Mouse (Mus musculus) embryonic facial prominence, embryonic 11.5 days (tissue): ENCODE results near the gene M1ap. TPM values are rescaled to one million over a fixed set of nuclear protein-coding genes. Genes with fewer than 3 reads are reported as not detected.

ENCODE experiments used
- ATAC-seq: fragments of 200-750 bp; cut with Nextera tagmentation; replicated peaks from 2 replicates; pipeline ENCODE4 v1.8.0; 2017; ENCODE audit warnings: low read depth; ENCODE audit not compliant: insufficient number of reproducible peaks, low FRiP score, low TSS enrichment
- DNase-seq: peaks from one replicate; pipeline ENCODE4 v3.0.0-alpha.2; 2015; ENCODE audit warnings: low spot score
- H3K27ac ChIP-seq: fragments of 300-500 bp; sonication (generic); replicated peaks from 2 replicates; pipeline ENCODE4 v1.5.1; 2014; ENCODE audit warnings: mild to moderate bottlenecking, low read depth, low read length, control low read depth
- H3K27me3 ChIP-seq: fragments of 300-500 bp; sonication (generic); 2 replicates; pipeline ENCODE4 v1.6.1; 2014; ENCODE audit warnings: mild to moderate bottlenecking, low read length, moderate library complexity, mixed read lengths; ENCODE audit not compliant: control insufficient read depth, insufficient read depth
- H3K36me3 ChIP-seq: fragments of 300-500 bp; sonication (generic); replicated peaks from 2 replicates; pipeline ENCODE4 v1.6.1; 2014; ENCODE audit warnings: low read depth, mild to moderate bottlenecking, low read length, moderate library complexity, mixed read lengths; ENCODE audit not compliant: control insufficient read depth, insufficient read depth
- H3K4me1 ChIP-seq: fragments of 300-500 bp; sonication (generic); 2 replicates; pipeline ENCODE4 v1.6.1; 2014; ENCODE audit warnings: low read length, mixed read lengths; ENCODE audit not compliant: control insufficient read depth, insufficient read depth
- H3K4me2 ChIP-seq: fragments of 300-500 bp; sonication (generic); 2 replicates; pipeline ENCODE4 v1.6.1; 2014; ENCODE audit warnings: low read depth, mild to moderate bottlenecking, control low read depth, low read length, moderate library complexity
- H3K4me3 ChIP-seq: fragments of 300-500 bp; sonication (generic); 2 replicates; pipeline ENCODE4 v1.5.1; 2014; ENCODE audit warnings: low read depth, low read length, control low read depth
- H3K9ac ChIP-seq: fragments of 300-500 bp; sonication (generic); replicated peaks from 2 replicates; pipeline ENCODE4 v1.6.1; 2014; ENCODE audit warnings: mild to moderate bottlenecking, control low read depth, low read length
- H3K9me3 ChIP-seq: fragments of 300-500 bp; sonication (generic); replicated peaks from 2 replicates; pipeline ENCODE4 v1.6.1; 2016; ENCODE audit warnings: mild to moderate bottlenecking, low read length, inconsistent platforms, mixed read lengths; ENCODE audit not compliant: control insufficient read depth
- WGBS: fragments of 180-500 bp; shearing (Covaris S2); extraction: QIAGEN DNeasy Blood & Tissue Kit; methylation state at CpG from one replicate; pipeline ENCODE4 v1.1.7; 2014; 5-methylcytosine and 5-hydroxymethylcytosine counted together
- polyA plus RNA-seq: library from polyadenylated mRNA; unstranded; fragments of >200 nt; fragmentation: Nextera tagmentation; extraction: Ambion mirVana; gene quantifications from 2 replicates; pipeline ENCODE4 v1.2.1, GENCODE M21; 2014

The M1ap gene
- polyA plus RNA-seq, result 0.21 and 0.50 TPM in 2 replicates

DNA sequence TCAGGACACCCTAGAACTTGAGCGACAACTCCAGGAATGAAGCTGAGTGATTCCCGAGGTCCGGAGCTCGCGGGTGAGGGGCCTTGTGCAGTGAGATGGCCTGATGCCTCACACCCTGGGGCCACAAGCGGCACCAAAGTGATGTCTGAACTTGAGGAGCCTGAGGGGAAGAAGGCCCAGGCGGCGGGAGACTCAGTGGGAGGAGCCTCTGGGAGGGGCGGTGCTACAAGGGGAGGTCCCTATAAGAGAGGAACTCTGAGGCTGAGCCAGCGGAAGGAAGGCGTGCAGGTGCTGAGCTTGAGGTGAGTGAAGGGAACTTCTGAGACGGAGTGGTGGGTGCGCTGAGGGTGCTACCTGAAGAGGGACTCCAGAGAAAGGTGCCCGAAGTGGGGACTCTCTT lies at the start of gene M1ap:
Gene M1ap (plus strand): TSS at position 252 of the 400 bp plus-strand sequence.
- H3K4me2 ChIP-seq, result no peak within 1 kb of the TSS
- no peak within 1 kb of the TSS for H3K4me3 ChIP-seq
- DNase-seq, result no peak
- no peaks in the 10 kb centered on the region for H3K4me1 ChIP-seq
- ATAC-seq, result no peak
- WGBS, result 61% methylated on average over 14 of the region's 14 CpGs
- H3K9ac ChIP-seq, result no peak within 1 kb of the TSS
- no peaks in the 10 kb centered on the region for H3K27me3 ChIP-seq
- no peaks in the 10 kb centered on the region for H3K9me3 ChIP-seq
- no peaks in the 10 kb centered on the region for H3K36me3 ChIP-seq
- H3K27ac ChIP-seq, result no peak within 1 kb of the TSS

DNA sequence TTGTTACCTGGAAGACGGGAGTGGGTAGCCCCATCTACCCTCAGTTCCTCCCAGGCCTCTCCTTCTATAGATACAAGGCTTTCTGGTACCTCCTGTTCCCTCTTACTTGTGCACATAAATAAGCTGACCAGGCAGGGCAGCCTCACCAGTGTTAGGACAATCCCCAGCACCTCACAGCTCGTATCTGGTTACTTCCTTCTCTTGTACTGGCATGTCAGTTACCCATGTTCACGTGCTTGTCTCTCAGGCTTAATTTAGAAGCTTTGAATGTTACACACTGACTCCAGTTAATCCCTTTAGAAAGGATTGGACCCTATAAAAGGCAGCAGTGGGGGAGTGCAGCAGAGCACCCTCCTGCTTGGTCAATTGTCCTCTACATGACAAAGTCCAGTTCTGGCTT lies 49.4 kb upstream of the M1ap start:
- WGBS, result 51% methylated on average over 3 of the region's 3 CpGs
- Histone ChIP-seq H3K9ac (no peak overlapping the region), H3K9me3 (no peaks in the 10 kb centered on the region), H3K27me3 (no peaks in the 10 kb centered on the region), H3K36me3 (no peaks in the 10 kb centered on the region), H3K4me1 (no peaks in the 10 kb centered on the region), H3K27ac (no peak overlapping the region), H3K4me2 (no peak overlapping the region), H3K4me3 (no peak overlapping the region)
- ATAC-seq, result no peak
- DNase-seq, result no peak

GRCm38 (mm10) chr6:82898227-82898626 lies 48.5 kb upstream of the M1ap start:
- Histone ChIP-seq H3K4me2 (no peak overlapping the region), H3K36me3 (no peaks in the 10 kb centered on the region), H3K27ac (no peak overlapping the region), H3K4me1 (no peaks in the 10 kb centered on the region), H3K9ac (no peak overlapping the region), H3K9me3 (no peaks in the 10 kb centered on the region), H3K27me3 (no peaks in the 10 kb centered on the region), H3K4me3 (no peak overlapping the region)
- WGBS, result 87% methylated on average over 4 of the region's 4 CpGs
- DNase-seq, result no peak
- ATAC-seq, result no peak

DNA sequence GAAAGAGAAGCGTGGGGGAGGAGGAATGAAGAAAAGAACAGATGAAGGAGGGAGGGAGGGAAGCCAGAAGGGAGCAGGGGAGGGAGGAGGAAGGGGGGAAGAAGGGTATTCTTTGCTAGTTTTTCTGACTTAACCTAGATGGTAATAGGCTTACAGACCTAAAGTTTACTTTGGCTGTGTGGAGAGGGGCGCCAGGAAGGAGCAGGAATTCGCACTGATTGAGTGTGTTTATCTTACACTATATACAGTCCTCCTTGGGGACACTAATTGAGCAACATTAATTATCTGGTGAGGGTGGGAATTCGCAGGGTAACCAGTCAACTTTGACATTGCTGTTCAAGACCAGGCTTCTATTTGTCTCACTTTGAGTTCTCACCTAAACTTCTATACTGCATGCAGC lies 48.0 kb upstream of the M1ap start:
- H3K27ac ChIP-seq, result no peak overlapping the region
- H3K36me3 ChIP-seq, result no peaks in the 10 kb centered on the region
- DNase-seq, result no peak
- H3K4me2 ChIP-seq, result no peak overlapping the region
- no peak overlapping the region for H3K4me3 ChIP-seq
- no peak for ATAC-seq
- no peaks in the 10 kb centered on the region; the same call in 1 of the 2 replicates for H3K27me3 ChIP-seq
- 41% methylated on average over 4 of the region's 4 CpGs for WGBS
- no peaks in the 10 kb centered on the region for H3K9me3 ChIP-seq
- H3K9ac ChIP-seq, result no peak overlapping the region
- no peaks in the 10 kb centered on the region for H3K4me1 ChIP-seq

GRCm38 (mm10) chr6:82902559-82902958 lies 44.1 kb upstream of the M1ap start:
- DNase-seq, result no peak
- no peaks in the 10 kb centered on the region; the same call in none of the 2 replicates for H3K27me3 ChIP-seq
- no peak overlapping the region for H3K4me2 ChIP-seq
- H3K9me3 ChIP-seq, result no peaks in the 10 kb centered on the region
- no peak overlapping the region for H3K4me3 ChIP-seq
- no peaks in the 10 kb centered on the region for H3K4me1 ChIP-seq
- ATAC-seq, result no peak
- H3K27ac ChIP-seq, result no peak overlapping the region
- H3K9ac ChIP-seq, result no peak overlapping the region
- H3K36me3 ChIP-seq, result no peaks in the 10 kb centered on the region
- WGBS, result 91% methylated on average over 8 of the region's 8 CpGs

GRCm38 (mm10) chr6:82906985-82907384 lies 39.7 kb upstream of the M1ap start:
- Histone ChIP-seq H3K4me2 (no peak overlapping the region), H3K36me3 (no peaks in the 10 kb centered on the region), H3K9me3 (no peaks in the 10 kb centered on the region), H3K4me1 (no peaks in the 10 kb centered on the region), H3K4me3 (no peak overlapping the region), H3K27me3 (no peaks in the 10 kb centered on the region; the same call in none of the 2 replicates), H3K27ac (no peak overlapping the region), H3K9ac (no peak overlapping the region)
- WGBS, result 84% methylated on average over 3 of the region's 3 CpGs
- no peak for DNase-seq
- no peak for ATAC-seq

DNA sequence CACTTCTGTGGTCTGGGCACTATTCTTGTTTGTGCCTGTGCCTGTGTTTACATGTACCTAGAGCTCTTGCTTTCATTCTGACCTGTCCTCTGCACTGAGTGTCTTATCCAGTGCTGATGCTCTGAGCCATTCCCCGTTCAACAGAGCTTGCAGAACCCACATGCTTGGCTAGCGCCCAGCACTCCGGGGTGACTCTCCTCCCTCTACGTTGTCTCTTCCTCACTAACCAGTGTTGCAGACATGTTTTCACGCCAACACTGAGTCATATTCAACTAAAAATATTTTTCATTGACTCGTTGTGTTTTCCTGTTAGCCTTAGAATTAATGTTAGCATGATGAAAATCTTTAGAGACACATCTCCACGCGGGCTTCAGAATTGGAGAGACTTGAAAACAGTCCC lies 38.7 kb upstream of the M1ap start:
- Histone ChIP-seq H3K9me3 (no peaks in the 10 kb centered on the region), H3K4me3 (no peak overlapping the region), H3K4me1 (no peaks in the 10 kb centered on the region), H3K4me2 (no peak overlapping the region), H3K9ac (no peak overlapping the region), H3K27ac (no peak overlapping the region), H3K27me3 (no peaks in the 10 kb centered on the region; the same call in none of the 2 replicates), H3K36me3 (no peaks in the 10 kb centered on the region)
- DNase-seq, result no peak
- no peak for ATAC-seq
- WGBS, result 83% methylated on average over 8 of the region's 8 CpGs

- no peak overlapping the region for H3K27ac ChIP-seq
- no peak overlapping the region for H3K9ac ChIP-seq
- peak; percentile 57 for DNase-seq
- H3K27me3 ChIP-seq, result no peaks in the 10 kb centered on the region; the same call in 1 of the 2 replicates
- H3K4me3 ChIP-seq, result no peak overlapping the region
- ATAC-seq, result 0 out of 2 replicates have a peak, but pooled peaks have one; percentile 65
- WGBS, result 67% methylated on average over 14 of the region's 14 CpGs
- H3K9me3 ChIP-seq, result no peaks in the 10 kb centered on the region
- H3K4me1 ChIP-seq, result no peaks in the 10 kb centered on the region
- no peak overlapping the region for H3K4me2 ChIP-seq
- H3K36me3 ChIP-seq, result no peaks in the 10 kb centered on the region
Measured at GRCm38 (mm10) chr6:82909136-82909855, 37.4 kb upstream of the M1ap start.
